Mouse (Mus musculus): ENCODE results near the gene Rreb1.

Rreb1 gene

DNA sequence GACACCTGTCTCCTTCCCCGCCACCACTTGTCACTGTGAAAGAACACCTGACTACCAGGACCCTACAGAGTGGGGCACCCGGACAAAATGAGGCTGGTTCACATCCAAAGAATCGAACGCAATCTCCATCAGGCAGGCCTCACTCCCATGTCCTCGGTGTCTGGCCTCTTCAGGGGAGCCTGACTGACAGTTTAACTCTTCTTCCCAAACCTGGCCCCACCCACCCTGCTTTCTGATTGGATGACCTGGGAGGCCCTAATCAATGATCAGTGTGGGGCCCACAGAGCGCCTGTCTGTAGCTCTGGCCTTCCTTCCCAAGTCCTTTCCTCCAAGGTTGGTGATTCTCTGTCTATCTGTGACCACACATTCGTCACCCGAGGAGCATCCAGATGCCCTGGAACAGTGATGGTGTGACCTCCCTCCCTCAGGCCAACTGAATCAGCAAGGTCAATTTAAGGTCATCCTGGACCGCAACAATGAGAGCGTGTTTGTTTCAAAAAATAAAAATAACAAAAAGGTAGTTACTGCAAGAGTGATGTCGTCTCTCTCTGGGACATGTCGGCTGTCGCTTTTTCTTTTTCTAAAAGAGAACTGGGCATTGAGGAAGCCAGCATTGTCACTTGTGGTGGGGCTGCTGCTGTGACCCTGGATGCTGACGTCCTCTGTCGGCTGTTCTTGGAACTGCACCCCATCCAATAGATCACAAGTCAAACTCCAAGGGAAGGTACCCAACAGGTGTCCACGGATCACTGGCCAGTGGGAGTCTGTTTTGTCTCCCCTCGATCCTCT lies 187.1 kb downstream of the Rreb1 start:
- no peak for ATAC-seq (ENCODE audit: insufficient number of reproducible peaks, low FRiP score, low TSS enrichment)

DNA sequence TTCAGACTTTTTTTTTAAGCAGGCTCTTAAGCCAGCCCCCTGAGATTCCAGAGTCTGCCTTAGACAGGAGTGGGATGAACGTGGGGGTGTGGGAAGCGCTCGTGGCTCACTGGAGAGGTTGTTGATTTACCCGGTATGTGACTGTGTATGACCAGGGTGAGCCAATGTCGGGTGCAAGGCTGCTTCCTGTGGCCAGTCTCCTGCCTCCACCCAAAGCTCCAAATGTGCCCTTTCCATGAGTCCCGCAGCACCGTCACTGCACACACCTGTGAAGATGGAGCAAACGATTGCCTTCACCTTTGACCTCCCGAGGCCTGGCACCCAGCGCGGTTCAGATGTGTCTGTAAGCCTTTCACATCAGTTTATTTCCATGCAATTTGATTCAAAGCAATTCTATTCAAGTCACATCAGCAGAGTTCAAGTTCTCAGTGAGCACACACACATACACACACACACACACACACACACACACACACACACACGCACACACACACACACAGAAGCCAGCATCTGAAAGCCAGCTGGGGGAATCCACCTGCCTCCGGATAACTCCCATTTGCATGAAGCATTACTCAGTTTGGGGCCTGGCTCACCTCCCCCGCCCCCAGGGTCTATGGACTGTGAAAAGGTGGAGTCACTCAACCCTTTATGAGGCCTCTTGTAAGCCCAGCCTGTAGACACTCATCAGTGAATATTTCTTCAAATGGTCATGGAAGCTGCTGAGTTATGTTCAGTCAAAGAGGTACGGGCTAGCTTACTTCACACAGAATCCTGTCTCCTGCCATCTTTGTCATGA lies 188.3 kb downstream of the Rreb1 start:
- ATAC-seq (ENCODE audit: insufficient number of reproducible peaks, low FRiP score, low TSS enrichment) = no peak

DNA sequence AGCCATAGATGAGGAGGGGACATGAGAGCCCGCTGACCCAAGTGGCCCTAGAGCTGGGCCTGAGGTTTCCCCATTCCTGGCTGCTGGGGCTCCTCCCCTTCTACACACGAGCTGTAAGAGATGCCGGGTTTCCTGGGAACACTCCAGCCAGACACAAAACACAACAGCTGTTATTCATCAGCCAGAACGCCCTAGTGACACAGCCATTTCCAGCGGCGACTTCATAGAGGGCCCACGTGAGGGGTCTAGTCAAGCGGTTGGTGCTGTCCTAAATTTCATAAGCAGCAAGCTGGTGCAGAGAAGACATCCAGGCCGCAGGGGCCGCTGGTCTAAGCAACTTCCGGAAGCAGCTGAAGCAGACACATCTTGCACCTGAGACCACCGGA lies 188.8 kb downstream of the Rreb1 start:
- ATAC-seq (ENCODE audit: insufficient number of reproducible peaks, low FRiP score, low TSS enrichment) = no peak

DNA sequence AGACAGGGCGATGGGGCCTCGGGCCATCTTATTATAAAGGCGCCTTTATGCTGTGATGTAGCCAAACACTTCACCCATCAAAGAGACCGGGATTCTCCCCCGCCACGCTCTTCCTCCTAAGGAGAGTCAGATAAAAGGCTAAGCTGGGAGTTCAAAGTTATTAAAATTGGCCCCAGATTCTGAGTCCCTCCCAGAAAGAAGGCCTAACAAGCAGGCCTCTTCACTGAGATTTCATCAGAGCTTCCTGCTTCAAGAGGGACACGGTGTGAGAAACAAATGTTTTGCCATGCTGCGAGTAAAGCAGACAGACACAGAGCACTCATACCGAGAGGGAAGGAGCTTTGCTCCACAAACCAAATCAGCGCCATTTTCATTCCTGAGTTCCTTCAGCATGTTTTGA lies 189.4 kb downstream of the Rreb1 start:
- no peak for ATAC-seq (ENCODE audit: insufficient number of reproducible peaks, low FRiP score, low TSS enrichment)

DNA sequence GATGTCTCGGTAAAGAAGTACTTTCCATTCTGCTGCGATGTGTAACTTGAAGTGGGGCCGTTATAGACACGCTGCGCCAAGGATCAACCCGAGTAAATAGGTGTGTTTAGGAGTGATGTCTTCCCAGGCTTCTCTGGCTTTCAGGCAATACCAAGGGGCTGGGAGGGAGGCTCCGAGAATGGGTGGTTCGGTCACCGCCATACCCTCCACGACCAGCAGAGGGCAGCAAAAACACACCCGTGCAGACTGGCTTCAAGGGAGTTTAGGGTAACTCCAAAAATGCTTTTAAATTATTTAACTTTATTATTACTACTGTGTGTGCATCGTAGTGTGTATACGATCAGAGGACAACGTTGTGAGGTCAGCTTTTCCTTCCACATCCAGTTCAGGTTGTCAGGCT lies 191.1 kb downstream of the Rreb1 start:
- ATAC-seq (ENCODE audit: insufficient number of reproducible peaks, low FRiP score, low TSS enrichment) = peak; percentile 65

DNA sequence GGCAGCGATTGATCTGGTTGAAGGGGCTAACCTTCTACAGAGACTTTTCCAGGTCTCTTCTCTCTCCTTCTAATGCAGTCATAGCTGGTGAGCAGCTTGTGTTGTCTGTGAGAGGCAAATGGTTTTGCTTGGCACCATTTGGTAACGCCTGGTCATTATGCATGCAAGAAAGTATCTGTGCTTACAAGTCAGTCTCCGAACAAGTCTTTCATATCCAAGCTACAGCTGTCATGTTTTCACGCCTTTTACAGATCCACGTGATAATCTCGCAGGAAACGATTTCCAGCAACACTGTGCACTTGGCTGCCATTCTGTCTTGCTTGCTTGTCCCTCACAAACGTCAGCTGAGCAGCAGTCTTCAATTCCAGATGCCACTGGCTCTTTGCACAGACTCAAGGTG lies 191.8 kb downstream of the Rreb1 start:
- no peak for ATAC-seq (ENCODE audit: insufficient number of reproducible peaks, low FRiP score, low TSS enrichment)

DNA sequence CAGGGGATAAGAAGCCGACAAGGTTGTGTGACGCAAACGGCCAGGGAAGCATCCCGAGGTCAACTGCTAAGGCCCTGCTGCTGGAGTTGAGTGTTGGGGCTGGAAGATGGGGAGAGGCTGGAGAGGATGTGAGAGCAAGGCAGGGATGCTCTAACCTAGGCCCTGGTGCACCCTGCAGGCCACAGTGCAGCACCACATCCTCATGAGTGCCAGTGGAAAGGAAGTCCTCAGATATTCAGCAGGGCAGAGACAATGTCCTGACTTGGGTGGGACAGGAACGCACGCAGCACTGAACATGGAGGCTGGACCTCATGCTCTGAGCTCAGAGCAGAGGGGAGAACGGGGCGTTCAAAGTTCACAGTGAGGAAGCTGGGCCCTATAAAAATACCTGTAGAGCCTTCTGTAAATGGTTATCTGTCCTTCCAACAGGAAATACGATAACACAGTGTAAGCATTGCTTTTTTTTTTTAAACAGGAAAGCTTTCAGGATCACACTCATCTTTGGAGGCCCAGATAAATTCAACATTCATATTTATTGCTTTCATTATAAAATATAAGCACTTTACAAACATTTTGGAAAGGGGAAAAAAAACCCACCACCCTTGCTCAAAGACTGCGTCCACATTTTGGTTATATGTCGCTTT lies 192.8 kb downstream of the Rreb1 start:
- ATAC-seq (ENCODE audit: insufficient number of reproducible peaks, low FRiP score, low TSS enrichment) = no peak

DNA sequence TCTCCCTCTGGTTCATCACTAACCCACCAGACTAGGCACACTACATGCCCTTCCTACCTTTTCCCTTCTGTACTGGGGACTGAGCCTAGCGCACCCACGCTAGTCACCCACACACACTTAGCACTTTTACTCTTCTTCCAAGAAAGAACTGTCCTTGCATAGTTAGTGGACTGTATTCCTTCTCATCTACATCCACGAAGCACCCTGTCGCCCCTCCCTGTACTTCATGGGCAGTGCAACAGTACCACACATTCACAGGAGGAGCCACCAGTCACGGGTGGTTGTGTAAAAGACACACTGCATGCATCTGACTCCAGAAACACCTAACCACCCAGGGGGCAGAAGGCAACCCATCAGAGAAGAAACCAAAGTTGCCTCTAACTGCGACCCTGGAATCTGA lies 195.8 kb downstream of the Rreb1 start:
- ATAC-seq (ENCODE audit: insufficient number of reproducible peaks, low FRiP score, low TSS enrichment) = no peak

DNA sequence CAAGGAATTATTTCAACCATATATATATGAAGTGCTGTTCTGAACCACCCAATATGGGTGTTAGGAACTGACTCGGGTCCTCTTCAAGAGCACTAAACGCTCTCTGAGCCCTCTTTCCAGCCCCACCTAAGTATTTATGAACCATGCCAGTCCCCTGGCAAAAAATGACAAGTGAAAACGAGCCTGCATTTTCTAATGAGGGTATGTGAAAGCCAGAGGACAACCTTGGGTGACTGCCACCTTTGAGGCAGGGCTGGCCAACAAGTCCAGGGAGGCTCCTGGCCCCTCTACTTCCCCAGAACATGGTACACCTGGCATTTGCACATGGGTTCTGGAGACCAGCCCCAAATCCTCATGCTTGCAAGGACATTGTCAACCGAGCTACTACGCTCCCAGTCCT lies 196.5 kb downstream of the Rreb1 start:
- ATAC-seq (ENCODE audit: insufficient number of reproducible peaks, low FRiP score, low TSS enrichment) = no peak

DNA sequence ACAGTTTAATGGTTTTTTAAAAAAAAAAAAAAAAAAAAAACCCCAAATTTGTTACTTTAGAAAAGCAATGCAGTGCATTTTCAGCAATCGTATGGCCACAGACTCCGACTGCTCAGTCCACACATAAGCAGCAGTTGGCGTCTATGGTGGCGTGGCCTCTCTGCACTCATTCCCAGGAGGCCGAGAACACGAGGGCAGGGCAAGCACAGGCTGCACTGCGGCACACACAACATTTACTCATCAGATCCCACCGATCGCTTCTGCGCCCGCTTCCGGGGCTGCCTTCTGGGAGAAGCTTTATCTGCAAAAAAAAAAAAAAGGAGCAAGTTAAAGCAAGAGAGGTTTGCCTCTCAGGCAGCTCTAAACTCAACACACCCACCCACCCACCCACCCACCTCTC lies 201.3 kb downstream of the Rreb1 start:
- ATAC-seq (ENCODE audit: insufficient number of reproducible peaks, low FRiP score, low TSS enrichment) = no peak

DNA sequence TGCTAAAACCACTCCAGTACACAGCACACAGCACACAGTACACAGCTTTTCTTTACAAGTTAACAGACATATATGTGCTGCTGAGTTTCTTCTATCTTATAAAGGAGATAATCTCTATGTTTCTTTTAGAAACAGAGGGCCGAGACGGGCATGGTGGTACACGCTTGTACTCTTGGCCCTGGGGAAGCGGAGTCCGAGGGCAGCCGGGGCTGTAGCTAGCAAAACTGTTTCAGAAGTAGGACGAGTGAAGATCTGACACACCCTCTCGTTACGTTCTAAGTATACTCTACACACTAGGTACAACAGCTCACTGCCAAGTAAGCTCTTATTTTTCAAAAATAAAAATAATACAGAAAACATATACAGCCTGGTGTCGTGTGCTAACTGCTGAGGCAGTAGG lies 202.1 kb downstream of the Rreb1 start:
- ATAC-seq (ENCODE audit: insufficient number of reproducible peaks, low FRiP score, low TSS enrichment) = no peak

DNA sequence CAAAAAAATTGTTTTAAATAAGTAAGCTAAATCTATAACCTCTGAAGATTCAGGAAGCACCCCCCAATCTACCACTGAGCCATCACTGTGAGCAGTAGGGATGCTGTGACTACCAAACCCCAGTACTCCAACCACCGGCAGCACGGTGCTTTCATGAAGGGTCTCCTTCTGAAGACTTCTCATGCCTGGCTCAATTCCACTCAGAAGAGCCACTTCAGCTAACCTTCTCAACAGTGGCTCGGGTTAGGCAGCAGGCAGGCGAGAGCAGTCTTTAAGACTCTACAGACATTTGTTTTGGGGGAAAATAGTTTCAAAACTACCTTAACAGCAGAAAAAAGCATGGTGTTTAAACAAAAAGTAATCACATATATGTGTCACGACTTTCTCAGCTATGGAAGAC lies 202.9 kb downstream of the Rreb1 start:
- no peak for ATAC-seq (ENCODE audit: insufficient number of reproducible peaks, low FRiP score, low TSS enrichment)

DNA sequence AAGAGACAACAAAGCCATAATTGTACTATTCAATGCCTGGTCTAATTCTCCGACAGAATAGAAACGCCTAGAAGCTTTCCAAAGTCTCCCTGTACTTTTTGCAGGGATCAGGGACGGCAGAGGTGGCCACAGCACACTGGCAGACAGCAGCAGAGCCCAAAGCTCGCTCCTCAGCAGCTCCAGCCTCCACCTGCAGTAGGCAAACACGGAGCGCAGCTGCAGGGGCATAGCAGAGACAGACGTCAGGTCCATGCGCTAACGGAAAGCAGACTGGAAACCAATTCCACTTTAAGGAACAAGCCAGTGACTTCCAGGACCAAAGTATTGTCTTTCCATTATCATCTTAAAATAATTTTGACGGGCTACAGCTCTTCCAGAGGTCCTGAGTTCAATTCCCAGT lies 208.0 kb downstream of the Rreb1 start:
- no peak for ATAC-seq (ENCODE audit: insufficient number of reproducible peaks, low FRiP score, low TSS enrichment)

DNA sequence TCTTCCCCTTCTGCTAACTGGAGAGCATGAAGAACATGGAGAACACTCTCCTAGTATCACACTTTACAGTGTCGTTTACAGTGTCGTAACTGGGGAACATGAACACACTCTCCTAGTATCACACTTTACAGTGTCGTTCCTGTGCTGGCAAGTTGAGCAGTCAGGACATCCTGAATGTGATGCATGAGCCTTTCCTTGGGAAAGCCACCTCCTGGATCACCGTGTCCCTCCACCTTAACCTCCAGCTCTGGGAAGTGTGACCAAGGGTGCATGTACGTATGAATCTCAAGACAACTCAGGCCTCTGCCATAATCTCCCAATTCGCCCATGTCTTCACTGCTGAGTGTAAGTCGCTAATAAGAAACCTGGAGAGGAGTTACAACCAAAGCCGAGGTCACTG lies 211.5 kb downstream of the Rreb1 start:
- ATAC-seq (ENCODE audit: insufficient number of reproducible peaks, low FRiP score, low TSS enrichment) = no peak

DNA sequence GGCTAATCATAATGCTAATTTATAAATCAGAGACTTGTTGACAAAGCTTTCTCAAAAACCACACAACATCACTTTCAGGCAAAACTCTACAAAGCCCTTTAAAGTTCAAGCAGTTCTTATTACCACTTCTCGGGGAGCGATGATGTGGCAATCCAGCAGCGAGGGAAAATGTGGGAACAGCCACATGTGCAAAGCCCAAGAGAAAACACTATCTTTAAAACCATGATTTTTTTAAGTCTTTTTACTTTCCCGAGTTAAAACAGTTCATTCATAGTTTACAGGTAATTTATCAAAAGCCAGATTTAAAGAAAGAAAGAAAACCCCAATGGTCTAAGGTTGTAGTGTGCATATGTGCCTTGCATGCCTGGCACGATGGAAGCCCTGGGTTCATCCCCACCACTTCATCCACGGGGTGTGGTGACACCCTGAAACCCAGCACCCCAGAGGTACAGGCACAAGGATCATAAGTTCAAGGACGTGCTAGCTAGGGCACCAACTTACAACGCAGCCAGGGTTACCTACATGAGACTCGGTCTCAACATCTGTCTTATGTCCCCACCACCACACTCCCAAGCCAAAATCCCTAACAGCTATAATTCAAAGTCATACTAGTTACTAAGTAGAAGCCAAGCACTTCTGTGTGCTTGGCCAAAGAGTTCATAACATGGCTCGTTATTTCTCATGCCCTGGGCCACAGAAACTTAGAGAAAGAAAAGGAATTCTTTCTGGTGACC lies 214.6 kb downstream of the Rreb1 start:
- no peak for ATAC-seq (ENCODE audit: insufficient number of reproducible peaks, low FRiP score, low TSS enrichment)

DNA sequence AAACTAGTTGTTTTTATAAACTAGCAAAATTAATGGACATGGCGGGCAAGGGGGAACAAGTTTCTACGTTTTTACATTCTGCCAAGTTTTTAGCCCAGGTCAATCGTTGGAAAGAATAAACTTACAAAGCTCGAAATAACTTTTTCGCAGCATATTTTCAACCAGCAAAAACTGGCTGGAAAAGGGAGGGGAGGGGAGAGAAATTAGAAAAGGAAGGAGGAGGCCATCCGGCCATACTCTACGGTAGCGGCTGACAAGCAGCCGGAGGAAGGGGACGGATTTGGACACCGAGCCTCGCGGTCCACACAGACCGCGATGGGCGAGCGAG lies 215.1 kb downstream of the Rreb1 start:
- ATAC-seq (ENCODE audit: insufficient number of reproducible peaks, low FRiP score, low TSS enrichment) = no peak

DNA sequence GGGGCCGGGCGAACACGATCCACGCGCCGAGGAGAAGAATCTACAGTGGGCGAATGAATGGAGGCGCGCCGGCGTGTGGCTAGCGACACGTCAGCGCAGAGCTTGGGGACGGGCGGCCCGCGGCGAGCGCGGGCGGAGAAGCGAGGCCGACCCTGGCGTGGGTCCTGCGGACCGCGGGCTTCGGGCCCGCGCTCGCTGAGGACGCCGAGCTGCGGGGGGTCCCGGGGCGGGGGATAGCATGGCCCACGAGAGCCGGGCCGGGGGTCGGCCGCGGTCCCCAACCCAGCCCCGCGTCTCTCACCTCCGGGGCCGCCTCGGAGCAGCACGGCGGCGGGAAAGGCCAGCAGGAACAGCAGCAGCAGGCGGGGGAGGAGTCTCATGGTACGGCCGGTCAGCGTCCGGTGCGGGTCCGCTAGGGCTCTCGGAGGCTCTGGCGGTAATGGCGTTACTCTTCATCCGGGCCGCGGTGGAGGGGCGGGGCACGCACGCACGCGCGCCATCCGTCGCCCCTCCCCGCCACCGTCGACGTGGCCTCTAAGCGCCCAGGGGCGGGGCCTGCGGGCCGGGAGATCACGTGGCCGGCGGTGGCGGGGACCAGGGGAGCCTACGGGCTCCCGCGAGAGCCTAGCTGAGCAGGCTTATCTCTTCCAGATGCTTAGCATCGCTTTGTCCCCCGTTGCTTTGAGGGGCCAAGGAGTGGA lies 215.7 kb downstream of the Rreb1 start, which contains the start of gene Ssr1:
Ssr1 (minus strand) TSS at position 514 of the 701 bp plus-strand sequence.
- ATAC-seq (ENCODE audit: insufficient number of reproducible peaks, low FRiP score, low TSS enrichment) = peak; percentile 96

DNA sequence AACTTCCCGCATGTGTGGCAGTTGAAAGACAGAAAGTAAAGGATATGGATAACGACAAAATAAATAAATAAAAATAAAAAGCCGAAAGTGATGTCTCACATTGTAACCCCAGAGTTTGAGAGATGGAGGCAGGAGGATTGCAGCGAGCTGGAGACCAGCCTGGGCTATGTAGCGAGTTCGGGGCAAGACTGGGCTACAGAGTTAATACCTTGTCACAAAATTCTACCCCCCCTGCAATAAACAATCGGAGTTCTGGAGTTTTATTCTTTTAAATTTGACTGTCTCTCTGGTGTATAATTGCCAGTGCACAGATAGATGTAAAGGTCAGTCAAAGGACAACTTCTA lies 216.2 kb downstream of the Rreb1 start:
- no peak; the same call in 1 of the 2 replicates for ATAC-seq (ENCODE audit: insufficient number of reproducible peaks, low FRiP score, low TSS enrichment)

DNA sequence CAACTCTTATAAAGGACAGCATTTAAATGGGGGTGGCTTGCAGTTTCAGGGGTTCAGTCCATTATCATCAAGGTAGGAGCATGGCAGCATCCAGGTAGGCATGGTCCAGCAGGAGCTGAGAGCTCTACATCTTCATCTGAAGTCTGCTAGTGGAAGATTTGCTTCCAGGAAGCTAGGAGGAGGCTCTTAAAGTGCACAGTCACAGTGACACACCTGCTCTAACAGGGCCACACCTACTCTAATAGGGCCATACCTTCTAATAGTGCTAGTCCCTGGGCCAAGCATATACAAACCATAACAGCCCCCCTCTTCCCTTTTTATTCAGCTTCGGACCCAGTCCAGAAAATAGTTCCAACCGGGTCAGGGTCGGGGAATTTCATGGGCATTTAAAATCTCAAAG lies 221.5 kb downstream of the Rreb1 start:
- ATAC-seq (ENCODE audit: insufficient number of reproducible peaks, low FRiP score, low TSS enrichment) = no peak

Measured in cerebellum, adult (tissue).